Mouse (Mus musculus): ENCODE data around the gene Gm10135. TPM values are rescaled to one million over a fixed set of nuclear protein-coding genes. Genes with fewer than 3 reads are reported as not detected.

Gm10135 gene
- not detected for polyA plus RNA-seq (2014; fragmentation: Illumina TruSeq; extraction: RNeasy Lipid Tissue Mini Kit (QIAGEN cat#74804); ENCODE audit: low replicate concordance)

GRCm38 (mm10) chr5:72974602-72975001, at the start of gene Gm10135:
Gene Gm10135 (minus strand): TSS chr5:72974702.

DNA sequence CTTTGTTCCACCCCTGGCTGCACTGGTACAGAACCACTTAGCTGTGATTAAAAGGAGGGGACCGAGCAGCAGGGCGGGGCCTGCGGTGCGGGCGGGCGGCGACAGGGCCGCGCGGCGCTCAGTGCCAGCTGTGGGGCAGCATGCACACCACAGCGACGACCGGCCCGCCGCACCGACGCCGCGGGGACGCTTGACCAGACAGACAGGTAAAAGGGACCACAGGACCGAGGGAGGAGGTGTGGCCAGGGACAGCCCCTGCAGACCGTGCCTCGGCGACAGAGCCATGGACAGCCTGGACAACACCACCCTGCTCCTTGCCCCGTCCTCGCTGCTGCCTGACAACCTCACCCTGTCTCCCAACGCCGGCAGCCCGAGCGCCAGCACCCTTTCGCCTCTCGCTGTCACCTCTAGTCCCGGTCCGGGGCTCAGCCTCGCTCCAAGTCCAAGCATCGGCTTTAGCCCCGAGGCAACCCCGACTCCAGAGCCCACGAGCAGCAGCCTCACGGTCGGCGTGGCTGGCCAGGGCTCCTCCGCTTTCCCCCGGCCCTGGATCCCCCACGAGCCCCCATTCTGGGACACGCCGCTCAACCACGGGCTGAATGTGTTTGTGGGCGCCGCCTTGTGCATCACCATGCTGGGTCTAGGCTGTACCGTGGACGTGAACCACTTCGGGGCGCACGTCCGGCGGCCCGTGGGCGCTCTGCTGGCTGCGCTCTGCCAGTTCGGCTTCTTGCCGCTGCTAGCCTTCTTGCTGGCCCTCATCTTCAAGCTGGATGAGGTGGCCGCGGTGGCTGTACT, 32.5 kb upstream of the Gm10135 start, which contains the start of gene Slc10a4:
Gene Slc10a4 (plus strand): TSS at position 100 of the 798 bp plus-strand sequence.

Other genes with a start within 250 kb of the Gm10135 start
- 2.7 TPM for gene Txk, start 221.9 kb downstream of the Gm10135 start, polyA plus RNA-seq (2014; fragmentation: Illumina TruSeq; extraction: RNeasy Lipid Tissue Mini Kit (QIAGEN cat#74804); ENCODE audit: low replicate concordance)
- gene Tec, start 106.2 kb downstream of the Gm10135 start, polyA plus RNA-seq (2014; fragmentation: Illumina TruSeq; extraction: RNeasy Lipid Tissue Mini Kit (QIAGEN cat#74804); ENCODE audit: low replicate concordance), result 36.8 TPM
- 129 TPM for gene Slain2, start 60.4 kb downstream of the Gm10135 start, polyA plus RNA-seq (2014; fragmentation: Illumina TruSeq; extraction: RNeasy Lipid Tissue Mini Kit (QIAGEN cat#74804); ENCODE audit: low replicate concordance)
- gene Slc10a4, start 32.2 kb upstream of the Gm10135 start, polyA plus RNA-seq (2014; fragmentation: Illumina TruSeq; extraction: RNeasy Lipid Tissue Mini Kit (QIAGEN cat#74804); ENCODE audit: low replicate concordance), result 3.2 TPM